Mouse (Mus musculus) ES-CJ7 (cell line): ENCODE measurements at regions not wholly inside any gene's neighbourhood (a gene's known extent, or its start where the extent isn't known, plus 50 kb on each side); places are given as distances from the start of the nearest gene placed in this dataset.

Experiments
- DNase-seq: peaks from one replicate; pipeline ENCODE4 v3.0.0; 2011; ENCODE audit warnings: low read depth, low spot score

- DNase-seq: peak; percentile 4
These were observed 299.7 kb upstream of the Ppp2r3a start for GRCm38 (mm10) chr9:101551256-101551655.

- DNase-seq: no peak
These were observed 294.7 kb upstream of the Ppp2r3a start for GRCm38 (mm10) chr9:101546213-101546832.

- DNase-seq: no peak
These were observed 266.5 kb upstream of the Ppp2r3a start for GRCm38 (mm10) chr9:101518137-101518536.

- DNase-seq: no peak
These were observed 259.2 kb upstream of the Ppp2r3a start for GRCm38 (mm10) chr9:101510807-101511206.

- no peak for DNase-seq
These were observed 257.6 kb upstream of the Ppp2r3a start for GRCm38 (mm10) chr9:101509196-101509595.

GRCm38 (mm10) chr9:101507023-101507690, 255.6 kb upstream of the Ppp2r3a start:
- DNase-seq: no peak

- DNase-seq: no peak
These were observed 250.3 kb upstream of the Ppp2r3a start for GRCm38 (mm10) chr9:101501706-101502465.

GRCm38 (mm10) chr9:101501036-101501435, 249.4 kb upstream of the Ppp2r3a start:
- no peak for DNase-seq

GRCm38 (mm10) chr9:101498721-101499120, 247.1 kb upstream of the Ppp2r3a start:
- no peak for DNase-seq

GRCm38 (mm10) chr9:101495768-101496167, 244.2 kb upstream of the Ppp2r3a start:
- DNase-seq: no peak

GRCm38 (mm10) chr9:101489013-101489412, 237.4 kb upstream of the Ppp2r3a start:
- DNase-seq: no peak

- DNase-seq: no peak
These were observed 224.6 kb upstream of the Ppp2r3a start for GRCm38 (mm10) chr9:101476223-101476622.

- no peak for DNase-seq
These were observed 221.5 kb upstream of the Ppp2r3a start for GRCm38 (mm10) chr9:101473074-101473461.

- peak; percentile 8 for DNase-seq
These were observed 220.8 kb upstream of the Ppp2r3a start for GRCm38 (mm10) chr9:101472101-101473073.

GRCm38 (mm10) chr9:101471665-101472064, 220.1 kb upstream of the Ppp2r3a start:
- DNase-seq: no peak

GRCm38 (mm10) chr9:101469756-101470155, 218.2 kb upstream of the Ppp2r3a start:
- DNase-seq: no peak

- DNase-seq: no peak
These were observed 213.3 kb upstream of the Ppp2r3a start for GRCm38 (mm10) chr9:101464727-101465427.

- no peak for DNase-seq
These were observed 207.5 kb upstream of the Ppp2r3a start for GRCm38 (mm10) chr9:101458947-101459627.

GRCm38 (mm10) chr9:101458306-101458946, 206.8 kb upstream of the Ppp2r3a start:
- no peak for DNase-seq

GRCm38 (mm10) chr9:101446316-101446715, 194.7 kb upstream of the Ppp2r3a start:
- DNase-seq: no peak
